Mouse (Mus musculus) midbrain, embryonic 15.5 days (tissue): ENCODE measurements around the gene Gne. TPM values are rescaled to one million over a fixed set of nuclear protein-coding genes. Genes with fewer than 3 reads are reported as not detected.
A peak's percentile ranks its signal among the peaks of the same experiment; 100 is the strongest.

Experiments used
- ATAC-seq: fragments of 200-750 bp; cut with Nextera tagmentation; replicated peaks from 2 replicates; pipeline ENCODE4 v1.8.0; 2017; ENCODE audit warnings: moderate TSS enrichment
- H3K27ac ChIP-seq: fragments of 300-500 bp; sonication (generic); 2 replicates; pipeline ENCODE4 v1.5.1; 2015; ENCODE audit warnings: mild to moderate bottlenecking, inconsistent platforms
- H3K27me3 ChIP-seq: fragments of 300-500 bp; sonication (generic); replicated peaks from 2 replicates; pipeline ENCODE4 v1.6.1; 2015; ENCODE audit warnings: inconsistent platforms
- H3K36me3 ChIP-seq: fragments of 300-500 bp; sonication (generic); replicated peaks from 2 replicates; pipeline ENCODE4 v1.6.1; 2015; ENCODE audit warnings: inconsistent platforms
- H3K4me1 ChIP-seq: fragments of 300-500 bp; sonication (generic); 2 replicates; pipeline ENCODE4 v1.6.1; 2015; ENCODE audit warnings: inconsistent platforms
- H3K4me2 ChIP-seq: fragments of 300-500 bp; sonication (generic); 2 replicates; pipeline ENCODE4 v1.6.1; 2015; ENCODE audit warnings: inconsistent platforms, mild to moderate bottlenecking, moderate library complexity
- H3K4me3 ChIP-seq: fragments of 300-500 bp; sonication (generic); 2 replicates; pipeline ENCODE4 v1.5.1; 2015; ENCODE audit warnings: mild to moderate bottlenecking, inconsistent platforms
- H3K9ac ChIP-seq: fragments of 300-500 bp; sonication (generic); 2 replicates; pipeline ENCODE4 v1.6.1; 2015; ENCODE audit warnings: mild to moderate bottlenecking, inconsistent platforms
- H3K9me3 ChIP-seq: fragments of 300-500 bp; sonication (generic); 2 replicates; pipeline ENCODE4 v1.6.1; 2016; ENCODE audit warnings: inconsistent platforms
- WGBS: fragments of 180-500 bp; shearing (Covaris S2); methylation state at CpG from one replicate; pipeline ENCODE4 v1.1.7; 2015; ENCODE audit warnings: mixed read lengths; 5-methylcytosine and 5-hydroxymethylcytosine counted together
- polyA plus RNA-seq: library from polyadenylated mRNA; unstranded; fragments of >200 nt; fragmentation: Nextera tagmentation; extraction: Ambion mirVana; gene quantifications from 2 replicates; pipeline ENCODE4 v1.2.1, GENCODE M21; 2015

The Gne gene
- polyA plus RNA-seq, 1 experiment from 2014 or later: 29.3 TPM

GRCm38 (mm10) chr4:44097576-44098335, 13.8 kb upstream of the Gne start:
- ATAC-seq: no peak
- WGBS: 58% methylated on average over 11 of the region's 11 CpGs
- no peak overlapping the region for H3K9ac ChIP-seq

GRCm38 (mm10) chr4:44094475-44094874, 10.5 kb upstream of the Gne start:
- 89% methylated on average over 4 of the region's 4 CpGs for WGBS
- Histone ChIP-seq H3K9me3 (no peaks in the 10 kb centered on the region), H3K9ac (no peak overlapping the region), H3K4me2 (no peak overlapping the region), H3K27ac (no peak overlapping the region), H3K27me3 (no peaks in the 10 kb centered on the region), H3K36me3 (no peaks in the 10 kb centered on the region), H3K4me1 (no peaks in the 10 kb centered on the region), H3K4me3 (no peak overlapping the region)
- ATAC-seq: no peak

More at GRCm38 (mm10) chr4:44097576-44098335, 13.8 kb upstream of the Gne start:
- no peak overlapping the region for H3K4me2 ChIP-seq
- H3K27me3 ChIP-seq: no peaks in the 10 kb centered on the region
- H3K27ac ChIP-seq: no peak overlapping the region
- no peak overlapping the region for H3K4me3 ChIP-seq
- no peaks in the 10 kb centered on the region for H3K4me1 ChIP-seq
- H3K36me3 ChIP-seq: no peaks in the 10 kb centered on the region
- H3K9me3 ChIP-seq: no peaks in the 10 kb centered on the region

- Histone ChIP-seq H3K36me3 (no peaks in the 10 kb centered on the region), H3K9me3 (no peaks in the 10 kb centered on the region), H3K9ac (no peak overlapping the region), H3K4me2 (no peak overlapping the region), H3K27ac (no peak overlapping the region), H3K27me3 (no peaks in the 10 kb centered on the region), H3K4me1 (no peaks in the 10 kb centered on the region), H3K4me3 (no peak overlapping the region)
- no peak for ATAC-seq
- 78% methylated on average over 11 of the region's 11 CpGs for WGBS
Measured at GRCm38 (mm10) chr4:44092359-44092758, 8.4 kb upstream of the Gne start.

GRCm38 (mm10) chr4:44085566-44085965, 1.6 kb upstream of the Gne start:
- WGBS: 94% methylated on average over 3 of the region's 3 CpGs
- Histone ChIP-seq H3K4me2 (no peak overlapping the region), H3K27ac (no peak overlapping the region), H3K4me3 (no peak overlapping the region), H3K4me1 (no peaks in the 10 kb centered on the region), H3K9me3 (no peaks in the 10 kb centered on the region), H3K36me3 (no peaks in the 10 kb centered on the region), H3K27me3 (no peaks in the 10 kb centered on the region), H3K9ac (no peak overlapping the region)
- ATAC-seq: no peak

- Histone ChIP-seq H3K36me3 (no peaks in the 10 kb centered on the region), H3K4me1 (no peaks in the 10 kb centered on the region), H3K9me3 (no peaks in the 10 kb centered on the region), H3K27me3 (no peaks in the 10 kb centered on the region), H3K4me2 (no peak overlapping the region), H3K9ac (no peak overlapping the region), H3K27ac (no peak overlapping the region), H3K4me3 (no peak overlapping the region)
- no peak for ATAC-seq
- WGBS: 84% methylated on average over 13 of the region's 13 CpGs
Measured at GRCm38 (mm10) chr4:44084602-44085325, 787 bp upstream of the Gne start.

- Histone ChIP-seq H3K4me3 (no peak overlapping the region), H3K27me3 (no peaks in the 10 kb centered on the region), H3K4me1 (no peaks in the 10 kb centered on the region), H3K9ac (no peak overlapping the region), H3K36me3 (no peaks in the 10 kb centered on the region), H3K9me3 (no peaks in the 10 kb centered on the region), H3K27ac (no peak overlapping the region), H3K4me2 (no peak overlapping the region)
- no peak for ATAC-seq
- 91% methylated on average over 7 of the region's 7 CpGs for WGBS
Measured at GRCm38 (mm10) chr4:44078358-44078933, 5.5 kb downstream of the Gne start.

GRCm38 (mm10) chr4:44074422-44074821, 9.6 kb downstream of the Gne start:
- H3K9ac ChIP-seq: no peak overlapping the region
- ATAC-seq: no peak
- H3K4me3 ChIP-seq: no peak overlapping the region
- no peaks in the 10 kb centered on the region for H3K36me3 ChIP-seq
- no peaks in the 10 kb centered on the region for H3K27me3 ChIP-seq
- peaks cover 18% of the 10 kb centered on the region for H3K4me1 ChIP-seq
- H3K4me2 ChIP-seq: no peak overlapping the region
- no peaks in the 10 kb centered on the region for H3K9me3 ChIP-seq
- WGBS: 80% methylated on average over 4 of the region's 4 CpGs
- no peak overlapping the region for H3K27ac ChIP-seq

GRCm38 (mm10) chr4:44073799-44074198, 10.2 kb downstream of the Gne start:
- H3K9ac ChIP-seq: no peak overlapping the region
- WGBS: 89% methylated on average over 3 of the region's 3 CpGs
- peaks cover 18% of the 10 kb centered on the region for H3K4me1 ChIP-seq
- no peaks in the 10 kb centered on the region for H3K9me3 ChIP-seq
- H3K4me3 ChIP-seq: no peak overlapping the region
- H3K4me2 ChIP-seq: no peak overlapping the region
- H3K36me3 ChIP-seq: no peaks in the 10 kb centered on the region
- no peak overlapping the region for H3K27ac ChIP-seq
- ATAC-seq: no peak
- no peaks in the 10 kb centered on the region for H3K27me3 ChIP-seq

GRCm38 (mm10) chr4:44072873-44073441, 11.0 kb downstream of the Gne start:
- Histone ChIP-seq H3K4me3 (peak overlapping the region; percentile 67), H3K4me1 (peaks cover 18% of the 10 kb centered on the region), H3K27ac (peak overlapping the region; percentile 86), H3K9ac (peak overlapping the region; percentile 76), H3K4me2 (peak overlapping the region; percentile 59), H3K9me3 (no peaks in the 10 kb centered on the region), H3K36me3 (no peaks in the 10 kb centered on the region), H3K27me3 (no peaks in the 10 kb centered on the region)
- WGBS: 9% methylated on average over 9 of the region's 9 CpGs
- peak; percentile 79 for ATAC-seq

GRCm38 (mm10) chr4:44072146-44072872, 11.7 kb downstream of the Gne start:
- Histone ChIP-seq H3K27ac (peak overlapping the region; percentile 86), H3K36me3 (no peaks in the 10 kb centered on the region), H3K9me3 (no peaks in the 10 kb centered on the region), H3K9ac (peak overlapping the region; percentile 76), H3K4me2 (peak overlapping the region; percentile 59), H3K27me3 (no peaks in the 10 kb centered on the region), H3K4me1 (peaks cover 18% of the 10 kb centered on the region), H3K4me3 (peak overlapping the region; percentile 67)
- under 1% methylated on average over 70 of the region's 70 CpGs for WGBS
- peak; percentile 99 for ATAC-seq

GRCm38 (mm10) chr4:44071741-44072145, 12.2 kb downstream of the Gne start:
- Histone ChIP-seq H3K36me3 (no peaks in the 10 kb centered on the region), H3K27ac (peak overlapping the region; percentile 86), H3K27me3 (no peaks in the 10 kb centered on the region), H3K9me3 (no peaks in the 10 kb centered on the region), H3K4me1 (peaks cover 18% of the 10 kb centered on the region), H3K4me3 (peak overlapping the region; percentile 67), H3K4me2 (peak overlapping the region; percentile 59), H3K9ac (peak overlapping the region; percentile 76)
- WGBS: 13% methylated on average over 11 of the region's 11 CpGs
- peak; percentile 14; the same call in 1 of the 2 replicates for ATAC-seq
